Mouse (Mus musculus) limb, embryonic 13.5 days (tissue): ENCODE measurements around the gene Abhd15. TPM values are rescaled to one million over a fixed set of nuclear protein-coding genes. Genes with fewer than 3 reads are reported as not detected.

Experiments
- ATAC-seq: fragments of 200-750 bp; cut with Nextera tagmentation; 2 replicates; pipeline ENCODE4 v1.8.0; 2017; ENCODE audit warnings: low read depth, moderate number of reproducible peaks, moderate TSS enrichment; ENCODE audit not compliant: low FRiP score
- H3K27ac ChIP-seq: fragments of 300-500 bp; sonication (generic); 2 replicates; pipeline ENCODE4 v1.5.1; 2015; ENCODE audit warnings: inconsistent platforms, mild to moderate bottlenecking, moderate library complexity
- H3K27me3 ChIP-seq: fragments of 300-500 bp; sonication (generic); 2 replicates; pipeline ENCODE4 v1.6.1; 2015; ENCODE audit warnings: mild to moderate bottlenecking, inconsistent platforms
- H3K36me3 ChIP-seq: fragments of 300-500 bp; sonication (generic); 2 replicates; pipeline ENCODE4 v1.6.1; 2015; ENCODE audit warnings: inconsistent platforms, mild to moderate bottlenecking, moderate library complexity
- H3K4me1 ChIP-seq: fragments of 300-500 bp; sonication (generic); 2 replicates; pipeline ENCODE4 v1.6.1; 2015; ENCODE audit warnings: inconsistent platforms
- H3K4me2 ChIP-seq: fragments of 300-500 bp; sonication (generic); replicated peaks from 2 replicates; pipeline ENCODE4 v1.6.1; 2015; ENCODE audit warnings: inconsistent platforms, mild to moderate bottlenecking, moderate library complexity
- H3K4me3 ChIP-seq: fragments of 300-500 bp; sonication (generic); 2 replicates; pipeline ENCODE4 v1.5.1; 2015; ENCODE audit warnings: moderate library complexity, mild to moderate bottlenecking, inconsistent platforms
- H3K9ac ChIP-seq: fragments of 300-500 bp; sonication (generic); 2 replicates; pipeline ENCODE4 v1.6.1; 2015; ENCODE audit warnings: mild to moderate bottlenecking, inconsistent platforms
- H3K9me3 ChIP-seq: fragments of 300-500 bp; sonication (generic); 2 replicates; pipeline ENCODE4 v1.6.1; 2016; ENCODE audit warnings: inconsistent platforms
- WGBS: fragments of 180-500 bp; shearing (Covaris S2); methylation state at CpG from one replicate; pipeline ENCODE4 v1.1.7; 2015; 5-methylcytosine and 5-hydroxymethylcytosine counted together
- polyA plus RNA-seq: library from polyadenylated mRNA; unstranded; fragments of >200 nt; fragmentation: Nextera tagmentation; extraction: Ambion mirVana; gene quantifications from 2 replicates; pipeline ENCODE4 v1.2.1, GENCODE M21; 2015

Abhd15 gene
- polyA plus RNA-seq, 1 experiment from 2014 or later, result 1.5 TPM

DNA sequence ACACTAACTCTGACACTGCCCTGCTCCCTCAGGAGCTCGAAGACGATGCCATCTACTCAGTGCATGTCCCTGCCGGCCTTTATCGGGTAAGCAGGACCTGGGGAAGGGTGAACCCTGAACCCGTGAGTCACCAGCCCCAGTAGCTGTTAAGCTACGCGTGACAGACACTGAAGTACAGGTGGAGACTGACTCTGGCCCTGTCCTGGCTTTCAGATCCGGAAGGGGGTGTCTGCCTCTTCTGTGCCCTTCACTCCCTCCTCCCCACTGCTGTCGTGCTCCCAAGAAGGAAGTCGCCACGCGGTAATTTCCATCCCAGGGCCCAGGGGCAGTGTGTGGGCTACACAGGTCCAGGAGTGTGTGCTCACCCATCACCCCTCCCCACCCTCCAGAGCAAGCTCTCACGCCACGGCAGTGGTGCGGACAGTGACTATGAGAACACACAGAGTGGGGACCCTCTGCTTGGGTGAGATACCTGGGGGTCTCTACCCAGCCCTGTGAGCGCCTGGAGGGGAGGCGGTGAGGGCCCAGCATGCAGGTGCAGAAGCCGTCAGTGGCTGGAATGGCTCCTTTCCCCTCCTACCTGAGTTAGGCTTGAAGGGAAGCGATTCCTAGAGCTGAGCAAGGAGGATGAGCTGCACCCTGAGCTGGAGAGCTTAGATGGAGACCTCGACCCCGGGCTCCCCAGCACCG lies 9.5 kb upstream of the Abhd15 start:
- peaks cover 32% of the 10 kb centered on the region for H3K4me1 ChIP-seq
- H3K36me3 ChIP-seq, result peaks cover 91% of the 10 kb centered on the region
- ATAC-seq, result no peak
- H3K4me2 ChIP-seq, result no peak overlapping the region
- no peak overlapping the region for H3K4me3 ChIP-seq
- no peak overlapping the region for H3K27ac ChIP-seq
- H3K27me3 ChIP-seq, result no peaks in the 10 kb centered on the region
- 87% methylated on average over 22 of the region's 22 CpGs for WGBS
- H3K9me3 ChIP-seq, result no peaks in the 10 kb centered on the region
- H3K9ac ChIP-seq, result no peak overlapping the region

DNA sequence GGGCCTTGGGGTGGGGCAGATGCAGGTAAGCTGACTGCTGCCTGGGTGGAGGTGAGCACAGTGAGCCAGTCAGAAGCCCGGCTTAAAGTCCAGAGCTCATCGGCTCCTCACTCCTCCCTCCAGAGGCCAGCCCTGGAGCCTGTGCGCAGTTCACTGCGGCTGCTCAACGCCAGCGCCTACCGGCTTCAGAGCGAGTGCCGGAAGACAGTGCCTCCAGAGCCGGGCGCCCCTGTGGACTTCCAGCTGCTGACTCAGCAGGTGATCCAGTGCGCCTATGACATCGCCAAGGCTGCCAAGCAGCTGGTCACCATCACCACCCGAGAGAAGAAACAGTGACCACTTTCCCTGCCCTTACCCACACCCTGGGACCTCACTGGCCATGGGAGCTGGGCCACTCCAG lies 8.6 kb upstream of the Abhd15 start:
- no peak overlapping the region for H3K27ac ChIP-seq
- 84% methylated on average over 14 of the region's 14 CpGs for whole genome bisulfite sequencing
- no peaks in the 10 kb centered on the region for H3K27me3 ChIP-seq
- H3K4me1 ChIP-seq, result peaks cover 24% of the 10 kb centered on the region
- peaks cover 82% of the 10 kb centered on the region for H3K36me3 ChIP-seq
- H3K4me3 ChIP-seq, result no peak overlapping the region
- no peak overlapping the region for H3K4me2 ChIP-seq
- H3K9ac ChIP-seq, result no peak overlapping the region
- H3K9me3 ChIP-seq, result no peaks in the 10 kb centered on the region
- ATAC-seq, result no peak

DNA sequence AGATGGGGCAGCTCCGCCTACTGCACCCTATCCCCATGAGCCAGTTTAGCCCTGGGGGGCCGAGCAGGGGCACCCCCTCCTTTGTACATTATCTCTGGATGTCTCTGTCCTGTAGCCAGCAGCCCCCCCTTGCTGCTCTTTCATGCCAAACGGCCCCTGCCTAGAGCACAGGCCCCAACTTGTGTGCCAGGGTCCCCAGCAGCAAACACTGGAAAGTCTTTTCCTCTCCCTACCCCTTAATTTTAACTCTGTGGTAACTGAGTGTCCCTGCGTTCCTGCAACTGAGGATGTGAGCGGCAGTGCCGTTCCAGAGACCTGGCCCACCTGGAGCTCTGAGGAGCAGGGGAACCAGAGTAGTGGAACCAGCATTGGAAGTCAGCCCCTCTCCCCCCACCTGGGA lies 8.0 kb upstream of the Abhd15 start:
- peaks cover 76% of the 10 kb centered on the region for H3K36me3 ChIP-seq
- H3K9ac ChIP-seq, result no peak overlapping the region; the same call in 1 of the 2 replicates
- no peak overlapping the region for H3K4me3 ChIP-seq
- no peak overlapping the region for H3K4me2 ChIP-seq
- H3K4me1 ChIP-seq, result peaks cover 30% of the 10 kb centered on the region
- ATAC-seq, result no peak
- H3K27ac ChIP-seq, result peak overlapping the region; percentile 3; the same call in 1 of the 2 replicates
- H3K9me3 ChIP-seq, result no peaks in the 10 kb centered on the region
- 70% methylated on average over 6 of the region's 6 CpGs for WGBS
- no peaks in the 10 kb centered on the region for H3K27me3 ChIP-seq

DNA sequence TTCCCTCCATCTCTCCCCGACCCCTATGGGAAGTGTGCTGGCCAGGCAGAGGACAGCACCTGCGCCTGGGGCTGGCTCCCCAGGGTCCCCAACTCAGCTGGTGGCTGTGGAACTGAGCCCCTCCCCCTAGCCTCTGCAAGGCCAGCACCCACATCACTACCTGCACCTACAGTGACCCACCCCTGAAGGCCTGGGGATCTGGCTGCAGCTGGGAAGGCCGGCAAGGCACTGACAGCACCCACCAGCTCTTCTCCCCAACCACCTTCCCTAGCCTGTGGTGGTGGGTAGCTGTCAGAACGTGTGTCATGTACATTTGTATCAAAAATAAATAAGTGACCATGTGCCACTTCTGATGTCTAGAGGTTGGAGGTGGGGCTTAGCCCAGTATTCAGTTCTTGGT lies 7.5 kb upstream of the Abhd15 start:
- Histone ChIP-seq H3K4me2 (no peak overlapping the region; the same call in 1 of the 2 replicates), H3K4me3 (no peak overlapping the region), H3K27ac (peak overlapping the region; percentile 65), H3K4me1 (peaks cover 34% of the 10 kb centered on the region), H3K9ac (no peak overlapping the region; the same call in 1 of the 2 replicates), H3K9me3 (no peaks in the 10 kb centered on the region), H3K36me3 (peaks cover 71% of the 10 kb centered on the region), H3K27me3 (no peaks in the 10 kb centered on the region)
- no peak for ATAC-seq
- 70% methylated on average over 4 of the region's 4 CpGs for WGBS

DNA sequence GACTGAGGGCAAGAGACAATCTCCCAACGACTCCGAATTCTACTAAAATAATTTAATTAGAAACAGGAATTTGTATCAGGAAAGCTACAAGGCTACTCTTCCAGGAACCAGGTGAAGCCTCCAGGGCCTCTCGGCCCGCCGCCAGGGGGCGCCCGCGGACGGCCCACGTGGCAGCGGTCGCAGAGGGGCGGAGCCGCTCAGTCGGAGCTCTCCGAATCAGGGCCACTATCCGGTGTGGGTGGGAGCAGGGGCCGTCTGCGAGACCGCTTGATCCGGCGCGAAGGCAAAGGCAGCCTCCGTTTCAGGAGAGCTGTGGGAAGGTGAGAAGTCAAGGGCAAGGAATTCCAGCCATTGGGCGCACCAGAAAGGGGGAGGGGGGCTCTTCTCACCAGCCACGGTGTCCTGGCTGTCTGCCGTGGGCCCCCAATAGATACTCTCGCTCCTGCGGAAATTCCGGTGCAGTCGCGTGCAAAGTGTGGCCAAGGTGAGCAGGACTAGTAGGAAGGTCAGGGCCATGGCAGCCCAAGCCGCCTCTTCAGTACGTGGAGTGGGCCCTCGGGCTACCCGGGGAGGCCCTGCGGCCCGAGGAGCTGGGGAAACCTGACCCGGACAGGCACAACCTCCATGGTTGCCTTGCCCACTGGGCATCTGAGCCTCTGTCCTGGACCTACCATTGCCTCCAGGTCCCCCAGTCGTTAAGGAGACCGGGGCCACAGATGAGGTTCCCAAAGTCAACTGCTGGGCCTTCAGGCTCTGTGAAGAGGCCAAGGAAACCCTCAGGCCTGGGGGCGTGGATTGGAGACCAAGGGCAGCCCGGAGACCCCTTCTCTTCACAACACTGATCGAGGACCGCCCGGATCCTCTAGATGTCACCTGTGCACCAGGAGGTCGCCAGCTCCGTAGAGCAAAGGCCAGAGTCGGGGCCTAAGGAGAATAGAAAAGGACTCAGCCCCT lies 6.6 kb upstream of the Abhd15 start:
- H3K36me3 ChIP-seq, result peaks cover 62% of the 10 kb centered on the region

DNA sequence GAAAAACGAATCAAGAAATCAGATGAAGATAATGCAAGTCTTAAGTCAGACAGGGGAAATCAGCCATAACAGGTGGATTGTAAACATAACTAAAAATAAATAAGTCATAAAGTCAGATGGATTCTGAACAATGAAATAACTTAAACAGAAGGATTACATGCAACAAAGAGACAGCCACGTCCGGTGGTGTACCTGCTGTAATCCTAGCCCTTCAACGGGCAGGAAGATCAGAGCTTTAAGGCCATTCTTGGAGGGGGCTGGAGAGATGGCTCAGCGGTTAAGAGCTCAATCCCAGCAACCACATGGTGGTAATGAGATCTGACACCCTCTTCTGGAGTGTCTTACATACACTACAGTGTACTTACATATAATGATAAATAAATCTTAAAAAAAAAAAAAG lies 3.6 kb upstream of the Abhd15 start:
- no peaks in the 10 kb centered on the region for H3K9me3 ChIP-seq
- no peak for ATAC-seq
- peaks cover 32% of the 10 kb centered on the region for H3K36me3 ChIP-seq
- no peak overlapping the region for H3K27ac ChIP-seq
- H3K9ac ChIP-seq, result no peak overlapping the region
- WGBS, result 74% methylated on average over 5 of the region's 5 CpGs
- H3K4me3 ChIP-seq, result no peak overlapping the region
- H3K4me2 ChIP-seq, result peak overlapping the region; percentile 97
- H3K27me3 ChIP-seq, result peaks cover 22% of the 10 kb centered on the region
- H3K4me1 ChIP-seq, result peaks cover 63% of the 10 kb centered on the region

More for the DNA sequence above, 6.6 kb upstream of the Abhd15 start:
- WGBS, result 15% methylated on average over 49 of the region's 49 CpGs
- Histone ChIP-seq H3K4me1 (peaks cover 35% of the 10 kb centered on the region), H3K9ac (peak overlapping the region; percentile 69), H3K27me3 (no peaks in the 10 kb centered on the region), H3K9me3 (no peaks in the 10 kb centered on the region), H3K27ac (peak overlapping the region; percentile 69), H3K4me3 (peak overlapping the region; percentile 45), H3K4me2 (peak overlapping the region; percentile 77)
- peak; percentile 66 for ATAC-seq

DNA sequence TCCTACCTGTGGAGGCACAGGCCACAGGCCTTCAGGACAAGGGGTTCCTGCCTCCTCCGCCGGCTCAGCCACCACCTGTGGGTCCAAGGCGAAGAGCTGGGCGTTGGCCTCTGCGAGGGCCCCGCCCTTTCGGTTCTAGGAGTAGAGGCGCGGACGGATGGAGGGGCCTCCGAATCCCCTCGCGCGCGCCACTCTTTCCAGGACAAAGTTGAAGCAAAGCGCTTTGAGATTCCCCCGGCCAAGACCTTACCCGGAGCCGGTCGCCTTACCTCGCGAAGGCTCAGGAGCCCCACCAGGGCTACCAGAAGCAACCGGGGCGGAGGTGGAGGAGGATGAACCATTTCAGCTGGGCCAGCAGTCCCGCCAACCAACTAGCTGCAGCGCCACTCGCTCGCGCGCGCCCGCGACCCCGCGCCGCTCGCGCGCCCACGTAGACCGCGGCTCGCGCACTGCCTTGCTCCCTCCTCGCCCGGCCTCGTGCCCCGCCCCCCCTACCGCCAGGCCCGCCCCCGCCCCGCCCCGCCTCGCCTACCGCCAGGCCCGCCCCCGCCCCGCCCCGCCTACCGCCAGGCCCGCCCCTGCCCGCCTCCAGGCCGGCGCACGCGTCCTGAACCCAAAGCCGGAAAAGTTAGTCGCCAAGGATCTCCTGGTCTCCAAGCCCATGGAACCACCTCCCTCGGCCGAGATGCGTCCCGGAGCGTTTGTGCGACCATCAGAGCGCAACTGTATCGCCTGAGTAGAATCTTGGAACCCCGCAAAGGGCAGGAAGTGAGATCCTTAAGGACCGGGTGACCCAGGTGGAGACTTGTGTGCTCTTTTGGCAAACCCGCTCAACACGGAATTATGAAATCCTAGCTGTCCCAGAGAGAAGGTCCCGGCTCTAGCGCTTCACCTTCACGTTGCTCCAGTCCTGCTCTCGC lies 1.8 kb upstream of the Abhd15 start:
- ATAC-seq, result peak; percentile 78
- peaks cover 38% of the 10 kb centered on the region for H3K27me3 ChIP-seq
- H3K4me2 ChIP-seq, result peak overlapping the region; percentile 97
- peak overlapping the region; percentile 67 for H3K4me3 ChIP-seq
- no peaks in the 10 kb centered on the region for H3K9me3 ChIP-seq
- peak overlapping the region; percentile 79 for H3K9ac ChIP-seq
- peaks cover 56% of the 10 kb centered on the region for H3K4me1 ChIP-seq
- peak overlapping the region; percentile 69 for H3K27ac ChIP-seq
- under 1% methylated on average over 81 of the region's 84 CpGs for WGBS
- H3K36me3 ChIP-seq, result peaks cover 17% of the 10 kb centered on the region

DNA sequence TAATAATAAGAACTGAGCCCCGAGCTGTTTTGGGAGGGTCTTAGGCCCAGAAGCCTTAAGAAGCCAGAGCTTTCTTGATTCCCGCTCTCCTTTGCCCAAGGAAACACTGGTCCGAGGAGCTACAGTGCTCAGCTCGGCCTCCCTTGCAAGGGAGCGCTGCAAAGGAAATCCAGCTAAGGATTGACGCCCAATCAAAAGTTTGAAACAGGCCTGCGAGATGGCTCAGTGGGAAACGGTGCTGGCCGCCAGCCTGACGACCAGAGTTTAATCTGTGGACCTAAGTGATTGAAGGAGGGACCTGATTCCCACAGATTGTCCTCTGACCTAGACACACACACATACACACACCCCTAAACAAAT lies 1.1 kb upstream of the Abhd15 start:
- 4% methylated on average over 10 of the region's 10 CpGs for WGBS
- Histone ChIP-seq H3K27me3 (peaks cover 43% of the 10 kb centered on the region), H3K4me3 (peak overlapping the region; percentile 67), H3K36me3 (peaks cover 16% of the 10 kb centered on the region), H3K4me1 (peaks cover 49% of the 10 kb centered on the region), H3K4me2 (peak overlapping the region; percentile 97), H3K27ac (no peak overlapping the region; the same call in 1 of the 2 replicates), H3K9ac (peak overlapping the region; percentile 57), H3K9me3 (no peaks in the 10 kb centered on the region)
- ATAC-seq, result no peak

DNA sequence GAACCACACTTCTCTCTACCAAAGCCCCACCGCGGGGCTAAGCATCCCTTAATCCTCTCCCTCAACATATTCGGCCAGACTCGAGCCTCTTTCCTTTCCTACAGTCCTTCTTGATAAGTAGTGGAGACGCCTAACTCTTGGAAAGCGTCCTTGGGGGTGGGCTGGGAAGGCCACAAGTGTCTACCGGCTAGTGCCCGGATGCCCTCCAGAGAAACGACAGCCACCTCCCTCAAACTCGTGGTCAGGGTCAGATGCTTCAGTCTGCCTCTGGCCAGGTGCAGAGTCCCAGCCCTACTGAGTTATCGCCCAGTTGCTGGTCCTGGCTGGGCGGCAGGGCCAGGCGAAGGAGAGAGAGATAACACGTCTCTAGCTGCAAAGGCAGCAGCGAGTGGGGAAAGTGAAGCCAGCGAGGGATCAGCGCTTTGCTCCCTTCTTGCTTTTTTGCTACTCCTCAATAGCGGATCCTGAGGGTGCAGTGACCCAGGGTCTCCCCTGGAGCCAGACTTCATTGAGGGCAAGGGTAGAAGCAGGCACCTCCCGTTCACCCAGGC lies 565 bp upstream of the Abhd15 start:
- ATAC-seq, result no peak
- H3K27me3 ChIP-seq, result peaks cover 43% of the 10 kb centered on the region
- H3K9ac ChIP-seq, result peak overlapping the region; percentile 65
- peaks cover 10% of the 10 kb centered on the region for H3K36me3 ChIP-seq
- no peak overlapping the region for H3K27ac ChIP-seq
- 8% methylated on average over 19 of the region's 19 CpGs for WGBS
- H3K9me3 ChIP-seq, result no peaks in the 10 kb centered on the region
- peak overlapping the region; percentile 97 for H3K4me2 ChIP-seq
- peaks cover 45% of the 10 kb centered on the region for H3K4me1 ChIP-seq
- H3K4me3 ChIP-seq, result peak overlapping the region; percentile 67

DNA sequence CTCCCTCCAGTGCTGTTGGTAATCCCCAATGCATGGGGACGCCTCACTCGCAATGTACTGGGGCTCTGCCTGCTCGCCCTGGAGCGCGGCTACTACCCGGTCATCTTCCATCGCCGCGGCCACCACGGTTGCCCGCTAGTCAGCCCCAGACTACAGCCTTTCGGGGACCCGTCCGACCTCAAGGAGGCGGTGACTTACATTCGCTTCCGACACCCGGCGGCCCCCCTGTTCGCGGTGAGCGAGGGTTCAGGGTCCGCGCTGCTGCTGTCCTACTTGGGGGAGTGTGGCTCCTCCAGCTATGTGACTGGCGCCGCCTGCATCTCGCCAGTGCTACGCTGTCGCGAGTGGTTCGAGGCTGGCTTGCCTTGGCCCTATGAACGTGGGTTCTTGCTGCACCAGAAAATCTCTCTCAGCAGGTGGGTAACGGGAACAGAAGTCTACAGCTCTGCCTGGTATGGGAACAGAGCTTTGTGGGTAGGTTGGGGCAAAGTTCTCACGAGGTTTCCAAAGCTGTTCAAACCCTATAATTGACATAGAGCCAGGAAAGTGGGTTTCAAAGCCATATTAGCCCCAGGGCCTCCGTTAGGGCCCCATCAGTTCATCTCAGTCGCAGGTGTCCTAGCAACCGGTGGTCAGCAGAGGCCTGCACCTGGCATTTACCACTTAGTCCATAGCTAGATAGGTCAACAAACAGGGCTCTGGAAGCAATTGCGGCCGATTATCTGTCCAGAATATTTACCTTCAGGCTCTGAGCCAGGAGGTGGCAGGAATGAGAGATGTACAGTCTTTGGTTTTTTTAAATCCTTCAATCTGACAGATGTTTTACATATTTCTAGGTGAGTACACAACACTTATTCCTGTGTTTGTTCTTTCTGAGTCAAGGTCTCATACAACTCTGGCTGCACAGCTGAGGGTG lies 974 bp downstream of the Abhd15 start, which contains the start of gene Trp53i13:
Trp53i13 (minus strand) TSS at position 344 of the 916 bp plus-strand sequence.
- Histone ChIP-seq H3K36me3 (no peaks in the 10 kb centered on the region), H3K9ac (peak within 1 kb of the TSS; percentile 65), H3K27me3 (peaks cover 43% of the 10 kb centered on the region), H3K4me1 (peaks cover 41% of the 10 kb centered on the region), H3K4me3 (peak within 1 kb of the TSS; percentile 67), H3K27ac (no peak within 1 kb of the TSS), H3K4me2 (peak within 1 kb of the TSS; percentile 97), H3K9me3 (no peaks in the 10 kb centered on the region)
- WGBS, result 7% methylated on average over 39 of the region's 39 CpGs
- ATAC-seq, result no peak
